Mouse (Mus musculus) forebrain, embryonic 16.5 days (tissue): ENCODE data around the gene Thnsl1. TPM values are rescaled to one million over a fixed set of nuclear protein-coding genes. Genes with fewer than 3 reads are reported as not detected.
A peak's percentile ranks its signal among the peaks of the same experiment; 100 is the strongest.

Experiments used
- ATAC-seq: fragments of 200-750 bp; cut with Nextera tagmentation; 2 replicates; pipeline ENCODE4 v1.8.0; 2017; ENCODE audit warnings: mild to moderate bottlenecking, moderate library complexity
- H3K27ac ChIP-seq: fragments of 300-500 bp; sonication (generic); 2 replicates; pipeline ENCODE4 v1.5.1; 2014; ENCODE audit warnings: low read length, control low read depth
- H3K27me3 ChIP-seq: fragments of 300-500 bp; sonication (generic); replicated peaks from 2 replicates; pipeline ENCODE4 v1.6.1; 2014; ENCODE audit warnings: low read length; ENCODE audit not compliant: control insufficient read depth, insufficient read depth
- H3K36me3 ChIP-seq: fragments of 300-500 bp; sonication (generic); 2 replicates; pipeline ENCODE4 v1.6.1; 2014; ENCODE audit not compliant: control insufficient read depth, insufficient read depth
- H3K4me1 ChIP-seq: fragments of 300-500 bp; sonication (generic); replicated peaks from 2 replicates; pipeline ENCODE4 v1.6.1; 2014; ENCODE audit warnings: low read length; ENCODE audit not compliant: control insufficient read depth, insufficient read depth
- H3K4me2 ChIP-seq: fragments of 300-500 bp; sonication (generic); 2 replicates; pipeline ENCODE4 v1.6.1; 2014; ENCODE audit warnings: mild to moderate bottlenecking, low read length, control low read depth
- H3K4me3 ChIP-seq: fragments of 300-500 bp; sonication (generic); replicated peaks from 2 replicates; pipeline ENCODE4 v1.5.1; 2014; ENCODE audit warnings: mild to moderate bottlenecking, low read length, control low read depth
- H3K9ac ChIP-seq: fragments of 300-500 bp; sonication (generic); replicated peaks from 2 replicates; pipeline ENCODE4 v1.6.1; 2014; ENCODE audit warnings: low read depth, low read length, control low read depth
- H3K9me3 ChIP-seq: fragments of 300-500 bp; sonication (generic); 2 replicates; pipeline ENCODE4 v1.6.1; 2016; ENCODE audit warnings: low read length; ENCODE audit not compliant: control insufficient read depth
- WGBS: fragments of 180-500 bp; shearing (Covaris S2); extraction: QIAGEN DNeasy Blood & Tissue Kit; methylation state at CpG from one replicate; pipeline ENCODE4 v1.1.7; 2014; 5-methylcytosine and 5-hydroxymethylcytosine counted together
- polyA plus RNA-seq: library from polyadenylated mRNA; unstranded; fragments of >200 nt; fragmentation: Nextera tagmentation; extraction: Ambion mirVana; gene quantifications from 2 replicates; pipeline ENCODE4 v1.2.1, GENCODE M21; 2015

The Thnsl1 gene
- polyA plus RNA-seq, 1 experiment from 2014 or later = 25.4 TPM

- H3K4me2 ChIP-seq = no peak overlapping the region
- no peak overlapping the region for H3K9ac ChIP-seq
- no peaks in the 10 kb centered on the region for H3K27me3 ChIP-seq
- H3K36me3 ChIP-seq = no peaks in the 10 kb centered on the region
- no peaks in the 10 kb centered on the region for H3K9me3 ChIP-seq
- no peak for ATAC-seq
- no peak overlapping the region for H3K27ac ChIP-seq
- no peak overlapping the region for H3K4me3 ChIP-seq
- no peaks in the 10 kb centered on the region for H3K4me1 ChIP-seq
These were observed 48.8 kb downstream of the Thnsl1 start for GRCm38 (mm10) chr2:21254308-21254707.

- Histone ChIP-seq H3K9ac (no peak overlapping the region), H3K27ac (no peak overlapping the region), H3K4me3 (no peak overlapping the region), H3K9me3 (no peaks in the 10 kb centered on the region), H3K4me2 (no peak overlapping the region), H3K27me3 (no peaks in the 10 kb centered on the region), H3K36me3 (no peaks in the 10 kb centered on the region), H3K4me1 (peaks cover 7% of the 10 kb centered on the region; the same call in 1 of the 2 replicates)
- no peak for ATAC-seq
- WGBS = 88% methylated on average over 4 of the region's 4 CpGs
These were observed 52.8 kb downstream of the Thnsl1 start for GRCm38 (mm10) chr2:21258281-21258680.

- no peak overlapping the region for H3K4me2 ChIP-seq
- H3K9me3 ChIP-seq = no peaks in the 10 kb centered on the region
- peaks cover 7% of the 10 kb centered on the region; the same call in 1 of the 2 replicates for H3K4me1 ChIP-seq
- no peak for ATAC-seq
- H3K27me3 ChIP-seq = no peaks in the 10 kb centered on the region
- no peak overlapping the region for H3K27ac ChIP-seq
- no peaks in the 10 kb centered on the region for H3K36me3 ChIP-seq
- WGBS = 84% methylated on average over 5 of the region's 5 CpGs
- no peak overlapping the region for H3K4me3 ChIP-seq
- H3K9ac ChIP-seq = no peak overlapping the region
These were observed 53.6 kb downstream of the Thnsl1 start for GRCm38 (mm10) chr2:21259081-21259480.

- no peak overlapping the region for H3K4me3 ChIP-seq
- peak; percentile 71 for ATAC-seq
- 43% methylated on average over 4 of the region's 4 CpGs for WGBS
- H3K36me3 ChIP-seq = no peaks in the 10 kb centered on the region
- H3K9ac ChIP-seq = no peak overlapping the region
- H3K4me1 ChIP-seq = peaks cover 7% of the 10 kb centered on the region; the same call in 1 of the 2 replicates
- no peaks in the 10 kb centered on the region for H3K9me3 ChIP-seq
- no peak overlapping the region for H3K27ac ChIP-seq
- H3K27me3 ChIP-seq = no peaks in the 10 kb centered on the region
- no peak overlapping the region for H3K4me2 ChIP-seq
These were observed 54.5 kb downstream of the Thnsl1 start for GRCm38 (mm10) chr2:21260060-21260459.

- Histone ChIP-seq H3K27me3 (no peaks in the 10 kb centered on the region), H3K9ac (no peak overlapping the region), H3K4me1 (peaks cover 7% of the 10 kb centered on the region; the same call in 1 of the 2 replicates), H3K9me3 (no peaks in the 10 kb centered on the region), H3K4me3 (no peak overlapping the region), H3K4me2 (no peak overlapping the region), H3K27ac (no peak overlapping the region), H3K36me3 (no peaks in the 10 kb centered on the region)
- WGBS = 23% methylated on average over 4 of the region's 4 CpGs
- peak; percentile 91 for ATAC-seq
These were observed 56.0 kb downstream of the Thnsl1 start for GRCm38 (mm10) chr2:21261370-21262006.

GRCm38 (mm10) chr2:21264031-21264430 is 58.5 kb downstream of the Thnsl1 start:
- H3K36me3 ChIP-seq = no peaks in the 10 kb centered on the region
- H3K4me1 ChIP-seq = peaks cover 7% of the 10 kb centered on the region; the same call in 1 of the 2 replicates
- WGBS = 65% methylated on average over 4 of the region's 4 CpGs
- H3K27ac ChIP-seq = no peak overlapping the region
- no peak overlapping the region for H3K9ac ChIP-seq
- H3K4me3 ChIP-seq = no peak overlapping the region
- H3K9me3 ChIP-seq = no peaks in the 10 kb centered on the region
- H3K4me2 ChIP-seq = no peak overlapping the region
- no peak for ATAC-seq
- H3K27me3 ChIP-seq = no peaks in the 10 kb centered on the region

Other genes starting within 250 kb of the Thnsl1 start
- gene Arhgap21, start 236.8 kb upstream of the Thnsl1 start, polyA plus RNA-seq = 40.2 and 40.9 TPM in 2 replicates
- 2.7 and 3.4 TPM in 2 replicates for gene Enkur, start 359 bp upstream of the Thnsl1 start, polyA plus RNA-seq
- 1.6 and 2.4 TPM in 2 replicates for gene Gpr158, start 161.8 kb downstream of the Thnsl1 start, polyA plus RNA-seq